Mouse (Mus musculus) limb, embryonic 10.5 days (tissue): ENCODE results near the gene Cfap126. TPM values are rescaled to one million over a fixed set of nuclear protein-coding genes. Genes with fewer than 3 reads are reported as not detected.
"Not testable (repeated sequence)": the region's sequence is repeated elsewhere in the genome, so short reads cannot be mapped to it uniquely, and the experiment has no call there.

Experiments used
- DNase-seq: peaks from one replicate; pipeline ENCODE4 v3.0.0-alpha.2; 2017; ENCODE audit warnings: low spot score
- H3K27ac ChIP-seq: fragments of 300-500 bp; sonication (generic); 2 replicates; pipeline ENCODE4 v1.5.1; 2016; ENCODE audit warnings: mild to moderate bottlenecking
- H3K27me3 ChIP-seq: fragments of 300-500 bp; sonication (generic); 2 replicates; pipeline ENCODE4 v1.6.1; 2016; ENCODE audit warnings: low read depth, mild to moderate bottlenecking; ENCODE audit not compliant: poor library complexity, severe bottlenecking
- H3K36me3 ChIP-seq: fragments of 300-500 bp; sonication (generic); 2 replicates; pipeline ENCODE4 v1.6.1; 2016; ENCODE audit warnings: mild to moderate bottlenecking, moderate library complexity
- H3K4me1 ChIP-seq: fragments of 300-500 bp; sonication (generic); 2 replicates; pipeline ENCODE4 v1.6.1; 2016
- H3K4me3 ChIP-seq: fragments of 300-500 bp; sonication (generic); 2 replicates; pipeline ENCODE4 v1.5.1; 2016; ENCODE audit warnings: mild to moderate bottlenecking, moderate library complexity
- H3K9me3 ChIP-seq: fragments of 300-500 bp; sonication (generic); replicated peaks from 2 replicates; pipeline ENCODE4 v1.6.1; 2016; ENCODE audit warnings: mild to moderate bottlenecking
- WGBS: fragments of 180-500 bp; shearing (Covaris S2); methylation state at CpG from one replicate; pipeline ENCODE4 v1.1.7; 2016; 5-methylcytosine and 5-hydroxymethylcytosine counted together
- polyA plus RNA-seq: library from polyadenylated mRNA; unstranded; fragments of >200 nt; fragmentation: Nextera tagmentation; extraction: Ambion mirVana; gene quantifications from 2 replicates; pipeline ENCODE4 v1.2.1, GENCODE M21; 2016

Gene Cfap126
- polyA plus RNA-seq, 1 experiment from 2014 or later, result 1.0 TPM

DNA sequence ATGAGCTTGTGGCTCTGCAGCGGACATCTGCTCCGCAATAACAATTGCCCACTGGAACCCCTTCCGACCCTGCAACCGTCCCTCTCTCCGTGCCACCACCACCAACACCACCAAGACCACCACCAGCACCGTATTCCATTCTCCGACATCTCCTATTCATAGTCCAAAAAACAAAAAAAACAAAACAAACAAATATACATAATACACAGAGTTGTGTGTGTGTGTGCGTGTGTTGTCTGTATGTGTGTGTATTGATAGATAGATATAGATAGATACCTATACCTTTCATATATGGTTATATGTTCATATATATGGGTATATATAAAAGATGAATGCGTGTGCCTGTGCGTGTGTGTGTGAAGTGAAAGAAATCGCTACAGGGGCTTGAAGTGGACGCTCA, 35.3 kb upstream of the Cfap126 start:
- WGBS, result 28% methylated on average over 12 of the region's 12 CpGs
- H3K27ac ChIP-seq, H3K36me3 ChIP-seq, H3K9me3 ChIP-seq, H3K4me3 ChIP-seq, H3K4me1 ChIP-seq, DNase-seq: not testable (repeated sequence)
- H3K27me3 ChIP-seq, result peaks cover 49% of the 10 kb centered on the region

DNA sequence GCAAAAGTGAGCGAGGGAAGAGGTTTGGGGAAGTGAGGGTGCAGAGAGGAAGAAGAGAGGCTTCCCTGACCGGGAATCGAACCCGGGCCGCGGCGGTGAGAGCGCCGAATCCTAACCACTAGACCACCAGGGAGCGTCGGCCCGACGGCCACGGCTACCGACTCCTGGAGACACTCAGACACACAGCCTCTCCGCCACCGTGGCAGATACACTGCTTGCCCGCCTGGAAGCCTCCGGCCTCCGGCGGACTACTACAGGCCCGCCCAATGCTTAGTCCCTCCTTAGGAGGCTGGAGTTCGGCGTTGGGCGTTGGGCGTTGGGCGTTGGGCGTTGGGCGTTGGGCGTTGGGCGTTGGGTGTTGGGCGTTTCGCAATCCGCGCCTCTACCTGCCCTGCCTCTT, 34.4 kb upstream of the Cfap126 start:
- H3K27ac ChIP-seq, H3K9me3 ChIP-seq, H3K4me1 ChIP-seq, H3K4me3 ChIP-seq, H3K36me3 ChIP-seq, DNase-seq: not testable (repeated sequence)
- 0% methylated on average over 1 of the region's 35 CpGs for WGBS
- H3K27me3 ChIP-seq, result peaks cover 41% of the 10 kb centered on the region

DNA sequence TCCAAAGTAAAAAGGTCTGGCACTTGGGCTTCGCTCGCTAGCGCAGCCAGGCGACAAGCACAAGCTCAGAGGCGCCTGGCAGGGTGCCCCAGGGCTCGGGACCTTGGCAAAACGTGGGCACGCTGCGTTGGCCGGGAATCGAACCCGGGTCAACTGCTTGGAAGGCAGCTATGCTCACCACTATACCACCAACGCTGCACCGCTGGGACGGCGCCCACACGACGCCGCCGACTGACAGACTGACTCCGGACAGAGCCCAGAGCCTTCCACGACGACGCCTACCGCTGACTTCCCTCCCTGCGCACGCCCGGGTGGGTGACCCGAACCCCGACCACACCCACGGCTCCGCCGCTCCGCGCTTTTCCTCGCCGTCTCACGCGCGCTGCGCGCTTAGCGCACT, 33.9 kb upstream of the Cfap126 start:
- not testable (repeated sequence) for H3K4me1 ChIP-seq, H3K9me3 ChIP-seq, DNase-seq, H3K36me3 ChIP-seq, H3K27ac ChIP-seq, H3K4me3 ChIP-seq
- WGBS, result no CpG with 5 or more reads among the region's 43 CpGs
- peaks cover 43% of the 10 kb centered on the region for H3K27me3 ChIP-seq

DNA sequence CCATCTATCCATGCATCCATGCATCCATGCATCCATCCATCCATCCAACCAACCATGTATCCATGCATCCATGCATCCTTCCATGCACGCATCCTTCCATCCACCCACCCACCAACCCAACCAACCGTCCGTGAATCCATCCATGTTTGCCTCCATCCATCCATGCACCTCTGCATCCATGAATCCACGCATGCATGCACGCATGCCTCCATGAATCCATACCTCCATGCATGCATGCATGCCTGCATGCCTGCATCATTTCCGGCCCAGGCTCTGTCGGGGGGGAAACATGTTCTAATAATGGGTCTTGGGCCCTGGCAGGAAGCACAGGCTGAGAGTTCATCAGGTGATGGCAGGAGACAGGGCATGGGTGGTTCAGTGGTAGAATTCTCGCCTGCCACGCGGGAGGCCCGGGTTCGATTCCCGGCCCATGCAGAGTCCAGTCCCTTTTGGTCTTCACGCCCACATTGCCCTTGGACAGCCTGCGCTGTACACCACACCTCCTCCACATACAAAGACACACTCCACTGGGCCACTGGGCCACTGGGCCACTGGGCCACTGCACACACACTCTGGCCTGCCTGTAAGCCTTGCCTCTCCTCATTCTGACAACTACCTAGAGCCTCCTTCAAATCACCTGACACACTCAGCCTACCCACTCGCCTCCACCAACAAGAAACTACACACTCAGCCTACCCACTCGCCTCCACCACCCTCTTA, 32.0 kb upstream of the Cfap126 start:
- 33% methylated on average over 12 of the region's 17 CpGs for WGBS
- H3K4me1 ChIP-seq, result peaks cover 11% of the 10 kb centered on the region; the same call in 1 of the 2 replicates
- not testable (repeated sequence) for DNase-seq, H3K36me3 ChIP-seq, H3K27ac ChIP-seq, H3K9me3 ChIP-seq, H3K4me3 ChIP-seq
- H3K27me3 ChIP-seq, result peaks cover 53% of the 10 kb centered on the region

DNA sequence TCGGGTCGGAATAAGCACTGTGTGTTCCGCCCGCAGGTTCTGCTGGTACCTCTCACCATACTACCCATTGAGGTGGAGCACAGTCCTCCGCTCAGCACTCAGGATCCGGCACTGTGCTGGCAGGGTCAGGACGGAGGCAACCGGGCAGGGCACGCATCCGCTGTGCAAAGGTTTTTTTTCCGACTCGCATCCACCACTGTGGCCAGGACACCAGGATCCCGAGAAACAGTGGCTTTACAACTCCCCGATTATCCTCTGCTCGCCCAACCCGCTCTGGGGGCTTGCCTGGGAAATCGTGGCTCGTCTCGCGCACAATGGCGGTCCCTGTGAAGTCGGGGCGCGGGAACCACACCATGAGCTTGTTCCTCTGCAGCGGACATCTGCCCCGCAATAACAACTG, 28.0 kb upstream of the Cfap126 start:
- peaks cover 44% of the 10 kb centered on the region for H3K27me3 ChIP-seq
- WGBS, result 1% methylated on average over 26 of the region's 26 CpGs
- no peaks in the 10 kb centered on the region for H3K9me3 ChIP-seq
- H3K27ac ChIP-seq, result no peak overlapping the region; the same call in 1 of the 2 replicates
- DNase-seq, result peak; percentile 66
- no peaks in the 10 kb centered on the region for H3K36me3 ChIP-seq
- peak overlapping the region; percentile 57 for H3K4me3 ChIP-seq
- peaks cover 17% of the 10 kb centered on the region for H3K4me1 ChIP-seq

DNA sequence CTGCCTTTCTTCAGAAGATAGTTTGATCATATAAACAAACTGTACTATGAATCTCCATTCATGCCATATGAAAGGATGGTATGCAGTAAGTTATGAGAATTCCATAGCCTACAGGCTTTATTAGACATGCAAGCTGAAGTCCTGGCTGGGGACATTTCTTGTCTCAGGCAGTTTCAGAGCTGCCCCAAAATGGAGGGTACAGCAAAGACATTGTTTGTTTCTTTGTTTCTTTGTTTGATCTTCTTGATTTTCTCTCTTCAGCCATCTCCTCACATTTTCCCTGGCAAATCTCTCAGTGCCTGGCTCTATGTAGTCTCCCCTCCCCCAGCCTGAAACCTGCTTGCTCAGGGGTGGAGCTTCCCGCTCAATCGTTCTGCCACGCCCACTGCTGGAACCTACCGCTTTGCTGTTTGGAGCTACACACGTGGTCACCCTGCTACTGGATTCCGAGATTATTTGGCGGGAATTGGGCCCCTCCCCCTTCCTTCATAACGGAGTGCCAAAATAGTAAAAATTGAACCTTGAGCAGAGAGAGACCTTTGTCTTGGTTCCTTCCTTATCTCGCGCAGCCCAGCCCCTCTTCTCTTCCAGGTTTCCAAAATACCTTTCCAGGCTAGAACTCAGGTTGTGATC, 25.4 kb upstream of the Cfap126 start:
- H3K36me3 ChIP-seq, H3K27ac ChIP-seq, H3K9me3 ChIP-seq: not testable (repeated sequence)
- DNase-seq, result peak; percentile 42
- H3K4me3 ChIP-seq, result peak overlapping the region; percentile 31
- WGBS, result 2% methylated on average over 10 of the region's 10 CpGs
- peaks cover 32% of the 10 kb centered on the region for H3K27me3 ChIP-seq
- H3K4me1 ChIP-seq, result peaks cover 17% of the 10 kb centered on the region

DNA sequence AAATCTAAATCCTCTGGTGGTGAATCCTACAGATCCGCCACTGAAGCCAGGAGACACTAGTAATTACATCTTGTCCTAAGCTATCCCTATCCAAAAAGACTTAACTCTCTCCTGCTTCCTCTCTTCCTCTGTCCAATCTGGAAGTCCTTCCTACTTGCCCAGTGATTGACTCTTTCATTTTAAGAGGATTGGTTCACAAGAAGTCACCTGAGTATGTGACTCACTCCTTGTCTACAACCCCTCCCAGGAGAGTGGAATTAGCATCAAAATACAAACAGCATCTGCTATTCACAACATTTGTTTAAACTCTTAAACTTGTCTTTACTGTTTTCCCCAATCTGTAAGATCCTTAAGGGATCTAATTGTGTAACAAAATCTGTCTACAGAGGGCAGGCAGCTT, 23.8 kb upstream of the Cfap126 start:
- DNase-seq, result no peak
- Histone ChIP-seq H3K27ac (no peak overlapping the region), H3K4me3 (no peak overlapping the region), H3K9me3 (no peaks in the 10 kb centered on the region), H3K36me3 (no peaks in the 10 kb centered on the region), H3K4me1 (peaks cover 17% of the 10 kb centered on the region), H3K27me3 (peaks cover 28% of the 10 kb centered on the region)
- 89% methylated on average over 1 of the region's 1 CpGs for WGBS

DNA sequence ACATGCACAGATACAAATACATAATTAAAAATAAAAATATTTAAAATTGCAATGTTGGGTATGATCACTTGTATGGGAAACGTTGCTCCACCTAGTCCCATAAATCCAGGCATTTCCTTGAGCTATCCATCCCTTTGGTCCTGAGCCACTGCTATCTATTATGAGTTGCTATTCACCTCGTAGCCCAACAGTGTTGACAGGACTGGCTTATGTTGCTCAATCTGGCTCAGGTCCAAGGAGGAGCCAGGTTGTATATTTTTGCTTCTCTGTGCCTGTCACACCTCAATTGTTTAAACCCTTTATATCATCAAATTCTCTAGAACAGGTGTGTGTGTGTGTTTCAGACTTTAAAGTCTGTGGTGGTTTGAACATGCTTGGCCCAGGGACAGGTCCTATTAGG, 23.0 kb upstream of the Cfap126 start:
- Histone ChIP-seq H3K4me3 (no peak overlapping the region), H3K36me3 (no peaks in the 10 kb centered on the region), H3K27ac (no peak overlapping the region), H3K27me3 (peaks cover 21% of the 10 kb centered on the region), H3K9me3 (no peaks in the 10 kb centered on the region), H3K4me1 (peaks cover 14% of the 10 kb centered on the region)
- no peak for DNase-seq
- WGBS, result 84% methylated on average over 2 of the region's 2 CpGs

DNA sequence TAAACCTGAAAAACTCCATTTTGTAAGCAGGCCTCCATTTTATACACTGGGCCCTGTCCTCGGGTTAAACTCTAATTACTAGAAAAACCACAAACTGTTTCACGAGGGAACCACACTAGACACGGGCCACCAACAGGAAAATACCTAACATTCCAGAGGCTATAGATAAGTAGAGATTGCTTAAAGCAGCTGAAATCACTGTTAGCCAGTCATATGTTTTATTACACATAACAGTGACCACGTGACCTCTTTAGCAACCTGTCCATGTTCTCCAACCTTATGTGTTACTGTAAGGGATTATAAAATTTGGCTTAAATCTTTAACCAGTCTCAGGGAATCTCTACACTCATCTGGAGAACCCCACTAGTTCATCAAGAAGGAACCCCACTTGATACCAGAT, 19.3 kb upstream of the Cfap126 start:
- Histone ChIP-seq H3K9me3 (no peaks in the 10 kb centered on the region), H3K27ac (no peak overlapping the region), H3K4me1 (peaks cover 16% of the 10 kb centered on the region), H3K4me3 (no peak overlapping the region), H3K36me3 (no peaks in the 10 kb centered on the region), H3K27me3 (no peaks in the 10 kb centered on the region)
- WGBS, result 83% methylated on average over 4 of the region's 4 CpGs
- DNase-seq, result no peak

DNA sequence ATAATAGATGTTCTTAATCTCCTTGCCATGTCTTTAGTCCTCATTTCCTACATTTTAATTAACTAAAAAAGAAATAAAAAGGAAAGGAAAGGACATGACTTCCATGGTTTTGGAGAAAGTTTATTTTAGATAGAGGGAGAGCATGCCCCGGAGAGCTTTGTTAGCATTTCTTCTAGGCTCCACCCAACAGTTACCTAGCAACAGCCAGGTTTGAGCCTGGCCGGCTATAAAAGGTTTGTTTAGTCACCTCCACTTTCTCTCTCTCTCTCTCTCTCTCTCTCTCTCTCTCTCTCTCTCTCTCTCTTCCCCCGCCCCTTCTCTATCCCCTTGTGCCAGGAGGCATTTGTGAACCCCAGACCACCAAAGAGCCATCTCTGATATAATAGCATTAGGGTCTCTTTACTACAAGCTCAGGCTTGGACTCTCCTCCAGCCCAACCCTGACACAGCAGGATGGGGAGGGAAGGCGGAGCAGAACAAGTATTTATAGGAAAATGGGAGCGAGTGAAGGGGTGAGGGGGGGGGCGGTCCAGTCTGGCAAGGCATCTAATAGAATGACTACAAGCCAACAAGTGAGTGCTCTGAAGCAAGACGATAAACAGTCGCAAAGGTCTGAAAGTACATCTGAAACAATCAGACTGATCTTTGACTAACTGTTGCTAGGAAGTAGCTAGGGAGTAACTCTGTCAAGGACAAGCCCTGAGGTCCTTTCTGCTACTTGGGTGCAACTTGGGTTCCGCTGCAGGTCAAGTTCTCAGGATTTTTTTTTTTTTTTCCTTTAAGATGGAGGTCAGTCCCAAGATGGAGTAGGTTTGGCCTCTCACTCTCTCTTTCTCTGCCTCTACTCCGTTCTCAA, 17.4 kb upstream of the Cfap126 start:
- 21% methylated on average over 10 of the region's 10 CpGs for WGBS
- Histone ChIP-seq H3K4me1 (peaks cover 16% of the 10 kb centered on the region), H3K27me3 (no peaks in the 10 kb centered on the region), H3K27ac (peak overlapping the region; percentile 4; the same call in 1 of the 2 replicates), H3K9me3 (no peaks in the 10 kb centered on the region), H3K4me3 (peak overlapping the region; percentile 32), H3K36me3 (no peaks in the 10 kb centered on the region)
- peak; percentile 32 for DNase-seq

DNA sequence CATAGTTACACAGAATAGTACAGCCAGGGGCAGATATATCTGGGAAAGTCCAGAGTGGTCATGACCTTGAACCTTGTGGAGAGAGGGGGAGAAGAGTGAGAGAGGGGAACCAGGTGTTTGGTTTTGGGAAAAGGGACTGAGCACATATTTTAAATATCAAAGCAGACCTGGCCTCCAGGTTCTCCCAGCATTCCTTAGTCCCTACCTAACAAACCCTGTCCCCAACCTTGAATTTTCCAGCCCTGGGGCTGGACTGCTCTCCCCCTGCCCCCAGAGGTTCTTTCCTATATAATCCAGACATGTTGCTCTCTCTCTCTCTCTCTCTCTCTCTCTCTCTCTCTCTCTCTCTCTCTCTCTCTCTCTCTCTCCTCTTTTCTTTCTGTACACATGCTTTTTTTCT, 16.6 kb upstream of the Cfap126 start:
- Histone ChIP-seq H3K27me3 (no peaks in the 10 kb centered on the region), H3K36me3 (no peaks in the 10 kb centered on the region), H3K9me3 (no peaks in the 10 kb centered on the region), H3K27ac (no peak overlapping the region), H3K4me1 (peaks cover 16% of the 10 kb centered on the region), H3K4me3 (no peak overlapping the region)
- DNase-seq, result no peak

DNA sequence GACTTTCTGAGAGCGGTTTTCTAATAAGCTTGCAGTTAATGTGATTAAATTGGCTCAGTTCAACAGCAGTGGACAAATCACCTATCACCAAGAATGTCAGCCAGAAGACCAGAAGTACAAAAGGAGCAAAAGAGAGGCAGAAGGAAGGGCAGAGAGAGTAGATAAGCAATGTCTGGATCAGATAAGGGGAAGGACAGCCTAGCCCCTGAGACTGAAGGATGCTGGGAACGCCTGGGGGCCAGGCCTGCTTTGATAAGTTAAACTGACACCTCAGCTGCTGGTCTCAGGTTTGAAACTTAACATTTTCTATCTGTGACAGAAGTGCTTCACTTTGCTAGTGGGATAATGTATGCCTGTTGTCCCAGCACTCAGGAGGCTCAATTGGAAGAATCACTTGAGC, 16.1 kb upstream of the Cfap126 start:
- Histone ChIP-seq H3K4me3 (no peak overlapping the region), H3K4me1 (peaks cover 16% of the 10 kb centered on the region), H3K9me3 (no peaks in the 10 kb centered on the region), H3K27me3 (no peaks in the 10 kb centered on the region), H3K27ac (no peak overlapping the region), H3K36me3 (no peaks in the 10 kb centered on the region)
- WGBS, result 63% methylated on average over 2 of the region's 2 CpGs
- no peak for DNase-seq

DNA sequence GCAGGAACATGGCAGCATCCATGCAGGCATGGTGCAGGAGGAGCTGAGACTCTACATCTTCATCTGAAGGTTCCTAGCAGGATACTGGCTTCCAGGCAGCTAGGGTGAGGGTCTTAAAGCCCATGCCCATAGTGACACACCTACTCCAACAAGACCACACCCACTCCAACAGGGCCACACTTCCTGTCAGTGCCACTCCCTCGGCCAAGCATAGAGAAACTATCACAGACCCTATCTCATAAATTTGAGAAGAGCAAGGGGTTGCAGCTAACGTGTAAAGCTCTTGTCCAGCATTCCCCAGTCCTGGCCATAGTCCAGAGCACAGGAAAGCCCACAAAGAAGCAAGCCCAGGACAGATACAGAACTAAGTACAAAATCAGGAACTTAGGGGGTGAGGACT, 12.7 kb upstream of the Cfap126 start:
- Histone ChIP-seq H3K9me3 (no peaks in the 10 kb centered on the region), H3K36me3 (no peaks in the 10 kb centered on the region), H3K4me3 (peak overlapping the region; percentile 69; the same call in 1 of the 2 replicates), H3K27ac (no peak overlapping the region), H3K4me1 (peaks cover 21% of the 10 kb centered on the region), H3K27me3 (no peaks in the 10 kb centered on the region)
- no peak for DNase-seq
- 65% methylated on average over 2 of the region's 2 CpGs for WGBS
